Mouse (Mus musculus) cortical plate, adult 2 months (tissue): ENCODE measurements at regions not wholly inside any gene's neighbourhood (a gene's known extent, or its start where the extent isn't known, plus 50 kb on each side); places are given as distances from the start of the nearest gene placed in this dataset.

Experiments used
- H3K27ac ChIP-seq: fragments of 200-500 bp; 2 replicates; pipeline ENCODE4 v1.5.1; 2012; ENCODE audit warnings: low read length, control low read depth, inconsistent platforms; ENCODE audit not compliant: insufficient read depth
- H3K4me1 ChIP-seq: fragments of 200-500 bp; 2 replicates; pipeline ENCODE4 v1.6.1; 2011; ENCODE audit warnings: low read length; ENCODE audit not compliant: control insufficient read depth, insufficient read depth
- H3K4me3 ChIP-seq: fragments of 200-500 bp; 2 replicates; pipeline ENCODE4 v1.5.1; 2011; ENCODE audit warnings: mild to moderate bottlenecking, low read length, control low read depth; ENCODE audit not compliant: insufficient read depth
- CTCF ChIP-seq: fragments of 200-500 bp; IDR thresholded peaks from 2 replicates; pipeline ENCODE4 v1.5.1; 2011; ENCODE audit warnings: mild to moderate bottlenecking, control low read depth, low read length; ENCODE audit not compliant: insufficient read depth; ENCODE audit errors: extremely low read depth
- POLR2A ChIP-seq: fragments of 200-500 bp; IDR thresholded peaks from 2 replicates; pipeline ENCODE4 v1.6.1; 2011; ENCODE audit warnings: mild to moderate bottlenecking, low read length, control low read depth; ENCODE audit not compliant: insufficient read depth; ENCODE audit errors: extremely low read depth

- Histone ChIP-seq H3K4me1 (no peaks in the 10 kb centered on the region), H3K4me3 (no peak overlapping the region), H3K27ac (no peak overlapping the region)
- TF ChIP-seq POLR2A: no peak
- TF ChIP-seq CTCF: no peak
Measured at GRCm38 (mm10) chr17:27262607-27263006, 58.3 kb upstream of the Lemd2 start.

GRCm38 (mm10) chr17:27261981-27262380 is 57.7 kb upstream of the Lemd2 start:
- TF ChIP-seq CTCF: no peak
- no peak for TF ChIP-seq POLR2A
- Histone ChIP-seq H3K4me1 (no peaks in the 10 kb centered on the region), H3K4me3 (no peak overlapping the region), H3K27ac (no peak overlapping the region)

- no peaks in the 10 kb centered on the region for H3K4me1 ChIP-seq
- H3K27ac ChIP-seq: no peak overlapping the region
- no peak overlapping the region for H3K4me3 ChIP-seq
- TF ChIP-seq CTCF (no peak), POLR2A (no peak)
Measured at GRCm38 (mm10) chr17:27261251-27261650, 57.0 kb upstream of the Lemd2 start.

GRCm38 (mm10) chr17:27260116-27260515 is 55.8 kb upstream of the Lemd2 start:
- Histone ChIP-seq H3K4me3 (no peak overlapping the region), H3K27ac (no peak overlapping the region), H3K4me1 (no peaks in the 10 kb centered on the region)
- TF ChIP-seq POLR2A: no peak
- TF ChIP-seq CTCF: no peak

GRCm38 (mm10) chr17:27257345-27257744 is 53.1 kb upstream of the Lemd2 start:
- Histone ChIP-seq H3K4me1 (no peaks in the 10 kb centered on the region), H3K4me3 (no peak overlapping the region), H3K27ac (no peak overlapping the region)
- no peak for TF ChIP-seq CTCF
- no peak for TF ChIP-seq POLR2A

- Histone ChIP-seq H3K4me3 (no peak overlapping the region), H3K27ac (no peak overlapping the region), H3K4me1 (no peaks in the 10 kb centered on the region)
- TF ChIP-seq CTCF (no peak), POLR2A (no peak)
Measured at GRCm38 (mm10) chr17:27255804-27256203, 51.5 kb upstream of the Lemd2 start.
